Mouse (Mus musculus): ENCODE measurements around the gene Prkar2b. TPM values are rescaled to one million over a fixed set of nuclear protein-coding genes. Genes with fewer than 3 reads are reported as not detected.

Gene Prkar2b
- total and polyA plus RNA-seq, 3 experiments, result 15.7 to 154 (median 34.1) TPM

DNA sequence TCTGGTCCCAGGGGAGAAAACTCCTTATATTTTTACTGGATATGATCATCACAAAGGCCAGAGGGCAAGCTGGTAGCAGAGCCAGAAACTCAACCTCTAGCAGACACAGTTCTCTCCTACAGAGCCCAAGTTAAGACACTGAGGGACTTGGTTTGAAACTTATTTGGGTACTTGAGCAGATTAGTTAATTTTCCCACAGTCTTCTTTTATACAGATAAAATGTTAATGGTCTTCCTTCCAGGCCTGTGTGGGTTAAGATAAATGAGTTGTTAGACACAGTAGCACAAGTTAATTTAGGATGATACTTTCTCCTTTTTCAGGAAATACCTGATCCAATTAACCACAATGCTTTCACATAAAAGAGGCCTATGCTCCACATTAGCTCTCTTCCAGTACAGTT, 24.1 kb upstream of the Prkar2b start:
- H3K9me3 ChIP-seq (replicated peaks; ENCODE audit: insufficient read depth, low read length), result no peaks in the 10 kb centered on the region
- no peaks in the 10 kb centered on the region for H3K27me3 ChIP-seq (ENCODE audit: control insufficient read depth in 1 of 2, insufficient read depth in 2 of 2, low read length in 2 of 2)
- H3K4me3 ChIP-seq (ENCODE audit: control insufficient read depth in 1 of 2, insufficient read depth in 1 of 2, low read depth in 2 of 2, low read length in 2 of 2), result peak overlapping the region; percentile 41 to 66
- H3K9ac ChIP-seq (ENCODE audit: control insufficient read depth, low read depth, low read length, poor library complexity, severe bottlenecking), result peak overlapping the region; percentile 45
- no peaks in the 10 kb centered on the region for H3K79me2 ChIP-seq (ENCODE audit: control insufficient read depth, insufficient read depth, low read length, poor library complexity)
- DNase-seq (ENCODE audit: low read depth, low spot score), result peak; percentile 51
- peaks cover 33 to 34% of the 10 kb centered on the region in 2 experiments for H3K4me1 ChIP-seq (ENCODE audit: control insufficient read depth in 1 of 2, insufficient read depth in 2 of 2, low read length in 2 of 2)
- peak; percentile 57; the same call in 1 of the 2 replicates for TF ChIP-seq SIN3A (IDR thresholded peaks at IDR 0.05; ENCODE audit: low read length)
- peak; percentile 82 to 86 for TF ChIP-seq EP300 (IDR thresholded peaks at IDR 0.05; ENCODE audit: low read depth in 1 of 2, low read length in 2 of 2)
- TF ChIP-seq USF2 (IDR thresholded peaks at IDR 0.05; ENCODE audit: borderline replicate concordance in 1 of 2, insufficient read depth in 1 of 2, low read depth in 1 of 2, low read length in 2 of 2), result no peak
- TF ChIP-seq UBTF (IDR thresholded peaks at IDR 0.05; ENCODE audit: borderline replicate concordance, insufficient read depth, low read depth, low read length), result no peak
- TF ChIP-seq JUND (IDR thresholded peaks at IDR 0.05; ENCODE audit: low read depth, low read length), result no peak
- TF ChIP-seq KAT2A (conservative IDR thresholded peaks at IDR 0.05; ENCODE audit: low read depth, low read length), result 0 out of 2 replicates have a peak, but pooled peaks have one; percentile 20
- peak; percentile 82 for TF ChIP-seq ETS1 (IDR thresholded peaks at IDR 0.05; ENCODE audit: low read depth, low read length)
- no peak for TF ChIP-seq ZC3H11A (IDR thresholded peaks at IDR 0.05; ENCODE audit: low read depth, low read length)
- TF ChIP-seq ELF1 (IDR thresholded peaks at IDR 0.05; ENCODE audit: low read depth, low read length), result 0 out of 2 replicates have a peak, but pooled peaks have one; percentile 28
- 0 out of 2 replicates have a peak, but pooled peaks have one; percentile 18 for TF ChIP-seq MYC (IDR thresholded peaks at IDR 0.05; ENCODE audit: low read depth, low read length)
- 0 out of 2 replicates have a peak, but pooled peaks have one; percentile 34 for TF ChIP-seq MAFK (IDR thresholded peaks at IDR 0.05; ENCODE audit: borderline replicate concordance, low read depth, low read length)
- TF ChIP-seq MXI1 (IDR thresholded peaks at IDR 0.05; ENCODE audit: low read depth, low read length), result peak; percentile 42; the same call in 1 of the 2 replicates
- peak; percentile 46 for TF ChIP-seq TAL1 (IDR thresholded peaks at IDR 0.05; ENCODE audit: low read length)
- TF ChIP-seq TBP (IDR thresholded peaks at IDR 0.05; ENCODE audit: low read depth, low read length), result no peak
- peak; percentile 82 for TF ChIP-seq TCF12 (IDR thresholded peaks at IDR 0.05; ENCODE audit: low read depth, low read length)
- TF ChIP-seq NRF1 (IDR thresholded peaks at IDR 0.05; ENCODE audit: insufficient read depth, low read depth, low read length, poor library complexity, severe bottlenecking), result no peak
- peak; percentile 77 for TF ChIP-seq RCOR1 (IDR thresholded peaks at IDR 0.05; ENCODE audit: low read depth, low read length)
- TF ChIP-seq ZMIZ1 (IDR thresholded peaks at IDR 0.05; ENCODE audit: low read depth, low read length), result no peak
- TF ChIP-seq CHD1 (IDR thresholded peaks at IDR 0.05; ENCODE audit: low read depth, low read length), result 0 out of 2 replicates have a peak, but pooled peaks have one; percentile 56
- TF ChIP-seq GABPA (IDR thresholded peaks at IDR 0.05; ENCODE audit: low read depth, low read length), result no peak
- no peak for TF ChIP-seq CTCF (IDR thresholded peaks at IDR 0.05 in 2 of 3, conservative IDR thresholded peaks at IDR 0.05 in 1 of 3; ENCODE audit: control insufficient read depth in 1 of 3, insufficient read depth in 1 of 3, low read depth in 2 of 3, low read length in 3 of 3, poor library complexity in 1 of 3, severe bottlenecking in 1 of 3)
- TF ChIP-seq MYB (IDR thresholded peaks at IDR 0.05; ENCODE audit: low read depth, low read length), result 0 out of 2 replicates have a peak, but pooled peaks have one; percentile 27
- 0 out of 2 replicates have a peak, but pooled peaks have one; percentile 14 for TF ChIP-seq MAX (IDR thresholded peaks at IDR 0.05; ENCODE audit: low read length)
- TF ChIP-seq CHD2 (IDR thresholded peaks at IDR 0.05; ENCODE audit: low read length), result no peak; the same call in 1 of the 2 replicates
- TF ChIP-seq MEF2A (IDR thresholded peaks at IDR 0.05; ENCODE audit: extremely low read depth, insufficient replicate concordance, low read depth, low read length, poor library complexity, severe bottlenecking), result no peak
- peak; percentile 56; the same call in 1 of the 2 replicates for TF ChIP-seq GATA1 (IDR thresholded peaks at IDR 0.05; ENCODE audit: low read depth, low read length)
- TF ChIP-seq SMC3 (IDR thresholded peaks at IDR 0.05; ENCODE audit: low read depth, low read length), result peak; percentile 22; the same call in 1 of the 2 replicates
- TF ChIP-seq POLR2AphosphoS5 (IDR thresholded peaks at IDR 0.05; ENCODE audit: borderline replicate concordance, low read depth, low read length), result no peak
- 0 out of 2 replicates have a peak, but pooled peaks have one; percentile 20 for TF ChIP-seq BHLHE40 (IDR thresholded peaks at IDR 0.05; ENCODE audit: borderline replicate concordance, low read depth, low read length)
- peak overlapping the region; percentile 74 for H3K27ac ChIP-seq (ENCODE audit: control insufficient read depth, low read depth, low read length)
- H3K36me3 ChIP-seq (ENCODE audit: control insufficient read depth in 1 of 2, insufficient read depth in 2 of 2, low read length in 2 of 2), result peaks cover 0 to 36% of the 10 kb centered on the region in 2 experiments; a peak in 2 of 4 replicates

All from MEL (cell line).